Mouse (Mus musculus): ENCODE results near the gene Dbil5.

DNA sequence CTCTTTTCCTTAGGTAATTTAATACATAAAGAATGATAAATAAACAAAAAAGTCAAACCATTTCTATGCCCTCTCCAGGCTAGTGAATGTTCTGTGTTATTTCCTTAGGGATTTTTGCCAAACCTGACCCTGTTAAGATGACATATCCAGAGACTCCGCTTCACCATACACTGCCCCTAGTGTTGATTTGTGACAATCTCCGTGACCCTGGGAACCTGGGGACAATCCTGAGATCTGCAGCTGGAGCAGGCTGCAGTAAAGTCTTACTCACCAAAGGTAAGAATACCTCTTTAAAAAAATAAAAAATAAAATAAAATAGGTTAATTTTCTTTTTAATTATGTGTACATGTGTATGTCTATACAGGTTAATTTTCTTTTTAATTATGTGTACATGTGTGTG lies 29.8 kb downstream of the Dbil5 start:
- no peak for TF ChIP-seq CTCF (conservative IDR thresholded peaks at IDR 0.05; ENCODE audit: low read length)
- TF ChIP-seq POU5F1 (IDR thresholded peaks at IDR 0.05; ENCODE audit: borderline replicate concordance, low read length), result no peak
